Mouse (Mus musculus) testis, postnatal 10 days (tissue): ENCODE measurements around the gene Gramd4.

Source experiments
- DNase-seq: peaks from one replicate; pipeline ENCODE4 v3.0.0; 2021; ENCODE audit warnings: low spot score

Gene Gramd4

GRCm38 (mm10) chr15:86181941-86182439 is 124.5 kb downstream of the Gramd4 start:
- no peak for DNase-seq

- no peak for DNase-seq
Observed at GRCm38 (mm10) chr15:86182646-86183045, 125.2 kb downstream of the Gramd4 start.

- no peak for DNase-seq
Observed at GRCm38 (mm10) chr15:86183484-86183883, 126.0 kb downstream of the Gramd4 start.

GRCm38 (mm10) chr15:86184071-86184470 is 126.6 kb downstream of the Gramd4 start:
- no peak for DNase-seq

- DNase-seq: peak; percentile 71
Observed at GRCm38 (mm10) chr15:86184851-86185688, 127.6 kb downstream of the Gramd4 start.

GRCm38 (mm10) chr15:86185689-86186569 is 128.4 kb downstream of the Gramd4 start, which contains the start of gene Cerk:
Gene Cerk (minus strand): TSS chr15:86186141.
- DNase-seq: peak; percentile 82

GRCm38 (mm10) chr15:86186686-86187085 is 129.2 kb downstream of the Gramd4 start:
- no peak for DNase-seq
